Mouse (Mus musculus): ENCODE data around the gene Cryz.

DNA sequence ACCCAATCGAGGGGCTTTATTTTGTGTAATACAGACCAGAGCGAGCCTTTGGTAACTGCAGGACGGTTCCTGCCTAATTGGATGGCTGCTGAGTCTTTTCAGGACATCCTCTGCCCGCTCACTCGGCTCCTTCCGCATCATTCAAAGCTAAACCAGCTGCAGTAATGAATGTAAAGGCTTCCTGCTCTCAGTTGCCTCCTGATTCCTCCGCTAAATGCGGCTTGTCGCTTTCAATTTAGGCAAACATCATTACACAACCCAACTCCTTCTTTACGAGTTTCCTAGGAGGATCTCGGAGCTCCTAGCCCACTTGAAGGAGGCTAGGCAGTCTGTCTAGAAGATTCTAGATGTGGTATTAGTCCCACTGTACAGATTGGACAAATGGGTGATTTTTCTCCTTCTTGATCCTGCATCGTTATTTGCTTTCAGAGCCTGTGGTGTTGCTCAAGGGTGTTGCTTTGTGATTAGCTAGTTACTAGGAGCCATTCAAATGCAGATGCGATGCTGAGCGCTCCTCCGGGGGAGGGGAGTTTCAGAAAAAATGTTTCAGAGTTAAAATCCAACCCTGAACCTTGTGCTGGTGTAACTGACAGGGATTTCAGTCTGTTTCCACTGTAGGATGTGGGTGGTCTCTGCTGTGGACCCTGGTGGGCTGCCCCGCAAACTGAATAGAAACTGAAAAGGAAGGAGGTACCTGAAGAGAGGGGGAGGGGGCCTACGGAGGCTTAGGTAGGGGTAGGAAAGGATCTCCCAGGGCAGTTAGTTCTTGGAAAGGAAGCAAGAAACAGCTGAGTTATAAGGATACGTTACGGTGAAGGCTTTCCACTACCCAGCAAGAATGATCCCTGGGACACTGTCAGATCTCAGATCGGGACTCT lies 48.7 kb upstream of the Cryz start:
- TF ChIP-seq CTCF (IDR thresholded peaks at IDR 0.05; ENCODE audit: borderline replicate concordance, insufficient read depth, low read length) (no peak), POLR2A (IDR thresholded peaks at IDR 0.05; ENCODE audit: low read depth, low read length) (no peak)

Data from embryonic fibroblast, embryonic 13.5 days (primary cell).